1 mouse cellular context compared by ENCODE assay signal in genomic region chr14:14345113-14345871, GRCm38 (mm10).
TF ChIP-seq lines count a peak whose summit lies in the region.

No protein-coding gene starts in this region.

TF ChIP-seq in MEL, 35 proteins besides CTCF, POLR2A, EP300 and RAD21 (continued from another document):
- TF ChIP-seq USF1 (IDR thresholded peaks at IDR 0.05; ENCODE audit: low read depth, low read length) (peak; percentile 91), BHLHE40 (IDR thresholded peaks at IDR 0.05; ENCODE audit: borderline replicate concordance, low read depth, low read length) (peak; percentile 37; the same call in 1 of the 2 replicates), ZKSCAN1 (IDR thresholded peaks at IDR 0.05; ENCODE audit: low read depth, low read length) (no peak), SIN3A (IDR thresholded peaks at IDR 0.05; ENCODE audit: low read length) (no peak), RCOR1 (IDR thresholded peaks at IDR 0.05; ENCODE audit: low read depth, low read length) (no peak), TCF12 (IDR thresholded peaks at IDR 0.05; ENCODE audit: low read depth, low read length) (no peak), MAX (IDR thresholded peaks at IDR 0.05; ENCODE audit: low read length) (no peak; the same call in 1 of the 2 replicates), GABPA (IDR thresholded peaks at IDR 0.05; ENCODE audit: low read depth, low read length) (no peak), MYC (IDR thresholded peaks at IDR 0.05; ENCODE audit: low read depth, low read length) (no peak), CHD1 (IDR thresholded peaks at IDR 0.05; ENCODE audit: low read depth, low read length) (no peak), ELF1 (IDR thresholded peaks at IDR 0.05; ENCODE audit: low read depth, low read length) (no peak), MAFK (IDR thresholded peaks at IDR 0.05; ENCODE audit: borderline replicate concordance, low read depth, low read length) (no peak), NRF1 (IDR thresholded peaks at IDR 0.05; ENCODE audit: insufficient read depth, low read depth, low read length, poor library complexity, severe bottlenecking) (peak; percentile 54; the same call in 1 of the 2 replicates)
TF ChIP-seq in MEL: peak in this region for 4.
